Mouse (Mus musculus) olfactory bulb, adult 2 months (tissue): ENCODE results near the gene Tnfrsf1a. TPM values are rescaled to one million over a fixed set of nuclear protein-coding genes. Genes with fewer than 3 reads are reported as not detected.
A peak's percentile ranks its signal among the peaks of the same experiment; 100 is the strongest.

Source experiments
- H3K27ac ChIP-seq: fragments of 200-500 bp; 2 replicates; pipeline ENCODE4 v1.5.1; 2012; ENCODE audit warnings: low read depth, low read length; ENCODE audit not compliant: insufficient read depth
- H3K4me1 ChIP-seq: fragments of 200-500 bp; 2 replicates; pipeline ENCODE4 v1.6.1; 2012; ENCODE audit warnings: low read length; ENCODE audit not compliant: control insufficient read depth, insufficient read depth
- H3K4me3 ChIP-seq: fragments of 200-500 bp; 2 replicates; pipeline ENCODE4 v1.5.1; 2012; ENCODE audit warnings: mild to moderate bottlenecking, low read depth, low read length, moderate library complexity; ENCODE audit not compliant: insufficient read depth
- CTCF ChIP-seq: fragments of 200-500 bp; IDR thresholded peaks from 2 replicates; pipeline ENCODE4 v1.5.1; 2012; ENCODE audit warnings: low read depth, mild to moderate bottlenecking, low read length, moderate library complexity; ENCODE audit not compliant: insufficient read depth
- POLR2A ChIP-seq: fragments of 200-500 bp; IDR thresholded peaks from 2 replicates; pipeline ENCODE4 v1.6.1; 2012; ENCODE audit warnings: mild to moderate bottlenecking, low read depth, low read length, moderate library complexity; ENCODE audit not compliant: insufficient read depth
- WGBS: fragments of 180-500 bp; shearing (Covaris S2); methylation state at CpG from one replicate; pipeline ENCODE4 v1.1.7; 2018; 5-methylcytosine and 5-hydroxymethylcytosine counted together
- polyA plus RNA-seq: library from polyadenylated mRNA; stranded (reverse); fragments of >200 nt; gene quantifications from 2 replicates; pipeline ENCODE4 v1.2.4, GENCODE M21; 2012; ENCODE audit warnings: low replicate concordance; ENCODE audit not compliant: missing spikeins, insufficient read depth, insufficient read length

Tnfrsf1a gene
- polyA plus RNA-seq, 1 experiment, result not detected

DNA sequence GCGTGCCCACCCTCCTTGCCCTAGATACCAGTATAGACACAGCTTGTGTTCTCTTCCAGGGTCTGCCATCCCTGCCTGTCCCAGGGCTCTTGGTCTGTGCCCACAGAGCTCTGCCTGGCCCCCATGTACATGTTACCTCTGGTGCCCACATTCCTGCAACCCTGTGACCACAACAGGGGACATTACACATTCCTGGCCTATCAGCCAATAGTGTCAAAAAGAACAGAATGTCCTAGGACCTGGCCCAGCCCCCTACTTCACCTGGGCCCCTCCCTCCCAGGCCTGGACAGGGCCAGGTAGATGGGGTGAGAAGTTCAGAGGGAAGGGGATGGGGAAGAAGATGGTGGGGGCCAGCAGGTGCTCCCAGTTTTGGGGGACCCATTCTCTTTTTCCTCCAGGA lies 28.8 kb upstream of the Tnfrsf1a start, which contains the start of gene Scnn1a:
Gene Scnn1a, plus strand, starts transcription at position 337 of the 400 bp plus-strand sequence.
- TF ChIP-seq POLR2A, result no peak
- TF ChIP-seq CTCF, result no peak

DNA sequence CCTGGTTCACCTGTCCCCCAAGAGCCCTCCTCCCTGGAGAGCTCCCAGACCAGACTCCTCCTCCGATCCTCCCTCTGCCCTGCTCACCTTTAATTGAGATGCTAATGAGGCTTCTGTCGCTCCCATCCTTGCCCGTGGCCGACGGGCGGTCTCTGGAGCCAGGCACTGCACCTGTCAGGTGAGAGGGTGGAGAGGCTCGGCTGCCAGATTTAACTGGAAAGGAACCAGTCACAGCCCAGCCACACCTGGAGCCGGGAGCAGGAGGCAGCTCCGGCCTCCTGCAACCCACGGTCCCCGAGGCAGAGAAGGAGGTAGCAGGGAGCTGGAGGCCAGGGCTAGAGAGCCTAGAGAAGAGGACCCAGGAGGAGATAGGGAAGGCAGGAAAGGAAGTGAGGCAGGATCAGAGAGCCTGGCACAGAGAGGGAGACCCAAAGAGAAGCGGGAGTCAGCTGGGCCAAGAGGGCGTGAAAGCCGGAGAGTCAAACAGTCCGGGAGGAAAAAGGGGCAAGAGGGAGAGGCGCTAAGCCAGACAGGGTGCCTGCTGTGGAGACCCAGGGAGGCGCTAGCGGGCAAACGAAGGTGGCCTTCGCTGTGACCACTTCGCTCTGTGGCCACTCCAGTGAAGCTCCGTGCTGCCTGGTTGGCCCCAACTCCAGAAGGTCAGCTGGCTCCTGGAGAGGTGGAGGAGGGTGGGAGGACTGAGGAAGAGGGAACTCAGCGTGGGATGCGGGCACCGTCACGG lies 27.9 kb upstream of the Tnfrsf1a start:
- no peak overlapping the region for H3K27ac ChIP-seq
- no peak overlapping the region for H3K4me3 ChIP-seq
- WGBS, result 26% methylated on average over 26 of the region's 26 CpGs
- peaks cover 23% of the 10 kb centered on the region for H3K4me1 ChIP-seq
- TF ChIP-seq POLR2A, result no peak

More for the DNA sequence above, 28.8 kb upstream of the Tnfrsf1a start, which contains the start of gene Scnn1a:
- 100% methylated on average over 1 of the region's 1 CpGs for WGBS
- no peak within 1 kb of the TSS for H3K27ac ChIP-seq
- no peak within 1 kb of the TSS for H3K4me3 ChIP-seq
- peaks cover 23% of the 10 kb centered on the region for H3K4me1 ChIP-seq

DNA sequence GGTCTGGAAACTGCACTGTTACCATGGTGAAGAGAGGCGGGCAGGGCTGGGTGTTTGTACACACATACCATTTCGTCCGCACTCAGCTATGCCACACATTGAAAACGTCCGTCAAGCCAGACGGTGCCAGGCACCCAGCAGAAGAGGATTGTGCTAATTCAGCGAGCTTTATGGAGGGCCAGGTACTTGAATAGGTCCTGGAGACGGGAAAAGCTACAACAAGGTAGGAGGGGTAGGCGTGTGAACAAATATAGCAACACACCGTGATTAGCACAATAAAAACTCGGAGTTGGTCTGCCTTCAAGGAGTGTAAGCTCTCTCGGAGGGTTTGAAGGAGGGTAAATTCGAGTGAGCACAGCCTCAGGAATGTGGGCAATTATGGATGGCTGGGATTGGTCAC lies 26.4 kb upstream of the Tnfrsf1a start:
- 28% methylated on average over 13 of the region's 13 CpGs for WGBS
- Histone ChIP-seq H3K27ac (no peak overlapping the region), H3K4me3 (no peak overlapping the region), H3K4me1 (peaks cover 23% of the 10 kb centered on the region)
- no peak for TF ChIP-seq CTCF
- no peak for TF ChIP-seq POLR2A

DNA sequence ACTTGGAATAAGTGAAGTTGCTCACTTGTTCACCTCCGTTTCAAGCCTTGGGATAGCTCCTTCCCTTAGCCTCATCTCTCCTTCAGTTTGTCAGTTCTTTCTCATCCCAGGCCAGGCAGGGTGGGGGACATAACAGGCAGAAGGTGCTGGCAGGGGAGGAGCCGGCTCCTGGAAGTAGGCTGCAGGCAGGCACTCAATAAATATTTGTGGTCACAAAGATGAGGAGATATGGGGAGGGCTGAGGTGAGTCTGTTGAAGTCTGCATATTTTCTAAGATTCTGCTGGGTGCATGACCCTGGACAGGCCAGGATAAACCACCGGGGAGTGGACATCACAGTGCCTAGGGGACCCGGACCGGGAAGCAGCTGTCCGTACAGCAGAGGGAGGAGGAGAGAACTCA lies 25.6 kb upstream of the Tnfrsf1a start:
- no peak overlapping the region for H3K27ac ChIP-seq
- TF ChIP-seq CTCF, result no peak
- no peak for TF ChIP-seq POLR2A
- no peak overlapping the region for H3K4me3 ChIP-seq
- peaks cover 23% of the 10 kb centered on the region for H3K4me1 ChIP-seq
- WGBS, result 89% methylated on average over 6 of the region's 6 CpGs

DNA sequence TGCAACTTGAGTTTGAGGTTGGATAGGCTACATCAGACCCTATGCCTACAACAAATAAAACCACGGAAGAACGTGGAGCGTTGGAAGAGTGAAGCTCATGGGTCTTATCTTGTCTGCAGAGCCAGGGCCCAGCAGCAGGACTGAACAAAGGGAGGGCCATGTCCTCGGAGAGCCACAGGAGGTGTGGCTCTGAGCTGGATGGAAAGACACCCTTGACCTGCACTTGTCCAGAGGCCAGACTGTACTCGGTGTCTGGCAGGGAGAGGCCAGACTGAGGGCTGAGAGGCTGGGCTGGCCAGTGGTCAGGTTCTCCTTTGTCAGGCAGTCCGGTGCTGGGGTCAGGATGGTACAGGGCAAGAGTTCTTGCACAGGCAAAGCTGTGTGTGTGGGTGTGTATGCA lies 23.8 kb upstream of the Tnfrsf1a start:
- Histone ChIP-seq H3K4me3 (no peak overlapping the region), H3K4me1 (peaks cover 23% of the 10 kb centered on the region), H3K27ac (no peak overlapping the region)
- WGBS, result 80% methylated on average over 6 of the region's 6 CpGs
- no peak for TF ChIP-seq POLR2A
- no peak for TF ChIP-seq CTCF

DNA sequence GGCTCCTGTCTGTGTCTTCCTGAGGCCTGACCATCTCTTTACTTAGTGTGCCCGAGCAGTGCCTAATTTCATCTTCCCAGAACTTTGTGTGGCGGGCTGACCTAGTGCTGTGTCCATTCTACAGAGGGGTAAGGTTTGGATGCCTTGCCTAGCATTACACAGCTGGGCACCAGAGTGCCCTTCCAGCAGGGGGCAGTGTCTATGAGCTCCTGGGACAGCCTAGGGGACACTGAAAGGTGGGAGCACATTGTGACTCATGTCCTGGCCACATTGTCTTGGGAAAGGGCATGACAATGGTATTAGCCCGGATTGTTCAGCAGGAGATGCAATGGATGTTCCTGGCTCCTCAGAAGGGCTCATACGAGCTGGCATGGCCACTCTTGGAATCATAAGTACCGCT lies 20.9 kb upstream of the Tnfrsf1a start:
- TF ChIP-seq CTCF (0 out of 2 replicates have a peak, but pooled peaks have one; percentile 8), POLR2A (no peak)
- Histone ChIP-seq H3K4me3 (no peak overlapping the region), H3K27ac (no peak overlapping the region), H3K4me1 (peaks cover 7% of the 10 kb centered on the region; the same call in 1 of the 2 replicates)
- WGBS, result 80% methylated on average over 5 of the region's 5 CpGs

DNA sequence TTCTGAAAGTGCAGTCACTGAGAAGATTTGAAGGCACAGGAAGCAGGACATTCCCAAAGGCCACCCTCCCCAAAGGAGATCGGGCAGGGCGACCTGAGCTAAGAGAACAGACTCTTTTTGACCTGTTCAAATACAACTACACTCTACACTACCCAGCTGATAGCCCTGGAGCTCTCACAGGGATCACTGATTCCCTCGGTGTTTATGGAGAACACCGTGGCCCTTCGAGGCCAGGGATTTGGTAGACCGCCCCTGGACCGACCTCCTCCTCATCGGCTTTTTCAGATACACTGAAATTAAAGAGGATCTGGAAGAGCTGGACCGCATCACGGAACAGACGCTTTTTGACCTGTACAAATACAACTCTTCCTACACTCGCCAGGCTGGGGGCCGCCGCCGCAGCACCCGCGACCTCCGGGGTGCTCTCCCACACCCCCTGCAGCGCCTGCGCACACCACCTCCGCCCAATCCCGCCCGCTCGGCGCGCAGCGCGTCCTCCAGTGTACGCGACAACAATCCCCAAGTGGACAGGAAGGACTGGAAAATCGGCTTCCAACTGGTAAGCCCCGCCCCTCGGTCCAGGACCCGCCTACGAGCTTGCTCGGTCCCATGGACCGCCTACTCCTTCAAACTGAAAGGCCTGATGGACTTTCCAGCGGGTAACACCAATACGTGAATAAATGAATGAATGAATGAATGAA lies 18.4 kb upstream of the Tnfrsf1a start:
- Histone ChIP-seq H3K27ac (no peak overlapping the region), H3K4me1 (peaks cover 7% of the 10 kb centered on the region; the same call in 1 of the 2 replicates), H3K4me3 (peak overlapping the region; percentile 48)
- 2% methylated on average over 39 of the region's 39 CpGs for WGBS
- TF ChIP-seq POLR2A, result 0 out of 2 replicates have a peak, but pooled peaks have one; percentile 39
- TF ChIP-seq CTCF, result no peak

DNA sequence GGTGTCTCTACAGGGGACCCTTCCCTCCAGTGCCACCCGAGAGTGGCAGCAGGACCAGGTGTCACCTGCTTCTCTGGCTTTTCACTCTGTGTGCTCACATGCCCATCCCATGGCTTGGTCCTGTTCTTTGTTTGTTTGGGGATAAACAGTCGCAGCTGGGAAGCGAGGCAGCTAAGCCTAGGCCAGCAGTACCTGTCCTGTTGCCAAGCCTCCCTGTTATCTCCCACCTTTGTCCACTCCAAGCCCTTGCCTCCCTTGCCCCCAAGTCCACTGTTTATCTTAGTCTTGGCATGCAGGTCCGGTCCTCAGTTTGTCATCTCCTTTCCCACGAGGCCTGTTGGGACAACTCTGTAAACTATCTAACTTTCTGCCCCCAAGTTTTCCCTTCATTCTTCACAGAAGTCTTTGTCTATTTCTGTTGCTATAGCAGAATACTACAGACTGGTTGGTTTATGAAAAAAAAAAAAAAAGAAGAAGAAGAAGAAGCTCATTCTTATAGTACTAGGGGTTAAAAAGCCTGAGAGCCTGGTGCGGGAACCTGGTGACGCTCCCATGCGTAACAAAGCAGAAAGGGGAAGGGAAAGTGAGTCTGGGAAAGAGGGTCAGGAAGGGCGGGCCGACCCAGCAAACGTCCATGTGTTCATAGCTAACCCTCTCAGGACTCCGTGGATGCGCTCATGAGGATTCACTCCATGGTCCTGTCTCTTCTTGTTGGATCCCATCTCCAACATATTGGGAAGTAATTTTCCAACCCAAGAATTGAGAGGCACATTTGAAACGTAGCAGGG lies 15.9 kb upstream of the Tnfrsf1a start:
- no peak overlapping the region for H3K27ac ChIP-seq
- peaks cover 7% of the 10 kb centered on the region; the same call in 1 of the 2 replicates for H3K4me1 ChIP-seq
- WGBS, result 89% methylated on average over 14 of the region's 14 CpGs
- no peak for TF ChIP-seq CTCF
- no peak for TF ChIP-seq POLR2A
- no peak overlapping the region for H3K4me3 ChIP-seq
